Mouse (Mus musculus): Measurements from ENCODE around the gene Lin7c. TPM values are rescaled to one million over a fixed set of nuclear protein-coding genes. Genes with fewer than 3 reads are reported as not detected.

Lin7c gene
- polyA plus RNA-seq, 1 experiment from 2014 or later = 152 TPM

DNA sequence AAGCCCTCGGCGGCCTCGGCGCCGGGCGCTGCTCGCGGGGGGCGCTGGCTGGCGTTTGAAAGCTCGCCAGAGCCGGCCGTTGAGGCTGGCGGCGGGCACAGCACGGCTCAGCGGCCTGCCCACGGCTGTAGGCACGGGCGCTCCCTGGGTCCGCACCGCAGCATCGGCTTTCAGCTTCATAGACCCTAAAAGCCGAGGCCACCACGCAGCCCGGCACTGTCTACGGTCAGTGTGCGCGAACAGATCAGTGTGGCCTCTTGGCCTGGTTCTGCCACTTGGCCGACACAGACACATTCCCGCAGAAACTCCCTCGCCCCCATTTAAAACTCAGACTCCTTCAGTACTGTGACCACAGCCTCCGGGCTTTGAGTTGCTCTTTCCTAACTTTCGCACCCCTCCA is 378 bp downstream of the Lin7c start:
- Histone ChIP-seq H3K36me3 (replicated peaks) (peaks cover 19% of the 10 kb centered on the region), H3K27me3 (no peaks in the 10 kb centered on the region), H3K9me3 (no peaks in the 10 kb centered on the region), H3K4me1 (peaks cover 14% of the 10 kb centered on the region), H3K4me2 (peak overlapping the region; percentile 74), H3K9ac (peak overlapping the region; percentile 91), H3K4me3 (replicated peaks) (peak overlapping the region; percentile 91), H3K27ac (peak overlapping the region; percentile 88)
- under 1% methylated on average over 33 of the region's 34 CpGs for WGBS
- ATAC-seq (ENCODE audit: low FRiP score) = peak; percentile 84

DNA sequence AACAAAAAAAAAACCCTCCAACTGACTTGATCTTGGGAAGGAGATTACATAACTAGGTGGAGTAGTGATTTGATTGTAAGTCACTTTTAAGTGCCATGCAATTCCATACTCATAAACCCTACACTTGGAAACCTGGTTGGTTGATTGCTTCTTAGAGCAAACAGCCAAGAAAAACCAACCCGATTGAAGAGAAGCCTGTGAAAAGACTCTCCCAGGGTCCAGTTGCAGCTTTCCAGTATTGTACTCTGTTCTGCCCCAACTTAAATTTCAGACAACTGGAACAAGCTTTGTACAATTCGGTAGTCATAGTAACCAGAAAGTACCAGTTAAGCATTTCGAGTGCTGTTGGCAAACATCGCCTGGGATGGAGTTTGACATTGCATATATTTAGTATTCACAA is 818 bp downstream of the Lin7c start:
- H3K4me1 ChIP-seq = peaks cover 14% of the 10 kb centered on the region
- peak overlapping the region; percentile 74 for H3K4me2 ChIP-seq
- H3K36me3 ChIP-seq (replicated peaks) = peaks cover 24% of the 10 kb centered on the region
- WGBS = 21% methylated on average over 4 of the region's 4 CpGs
- H3K4me3 ChIP-seq (replicated peaks) = peak overlapping the region; percentile 91
- no peaks in the 10 kb centered on the region for H3K9me3 ChIP-seq
- H3K27me3 ChIP-seq = no peaks in the 10 kb centered on the region
- ATAC-seq (ENCODE audit: low FRiP score) = no peak
- peak overlapping the region; percentile 91 for H3K9ac ChIP-seq
- H3K27ac ChIP-seq = peak overlapping the region; percentile 88; the same call in 1 of the 2 replicates

DNA sequence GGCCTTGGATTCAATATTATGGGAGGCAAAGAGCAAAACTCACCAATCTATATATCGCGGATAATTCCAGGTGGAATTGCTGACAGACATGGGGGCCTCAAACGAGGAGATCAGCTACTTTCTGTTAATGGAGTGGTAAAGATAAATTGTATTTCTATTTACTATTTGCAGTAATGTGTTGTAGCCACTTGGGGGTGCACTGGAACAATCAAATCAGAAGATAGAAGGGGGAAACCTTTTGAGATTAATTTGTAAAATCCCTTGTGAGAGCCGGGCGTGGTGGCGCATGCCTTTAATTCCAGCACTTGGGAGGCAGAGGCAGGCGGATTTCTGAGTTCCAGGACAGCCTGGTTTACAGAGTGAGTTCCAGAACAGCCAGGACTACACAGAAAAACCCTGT is 5.7 kb downstream of the Lin7c start:
- Histone ChIP-seq H3K4me1 (peaks cover 14% of the 10 kb centered on the region), H3K27ac (no peak overlapping the region), H3K4me2 (no peak overlapping the region), H3K9me3 (no peaks in the 10 kb centered on the region), H3K27me3 (no peaks in the 10 kb centered on the region), H3K9ac (no peak overlapping the region), H3K4me3 (replicated peaks) (no peak overlapping the region), H3K36me3 (replicated peaks) (peaks cover 54% of the 10 kb centered on the region)
- ATAC-seq (ENCODE audit: low FRiP score) = no peak
- 86% methylated on average over 7 of the region's 7 CpGs for WGBS

DNA sequence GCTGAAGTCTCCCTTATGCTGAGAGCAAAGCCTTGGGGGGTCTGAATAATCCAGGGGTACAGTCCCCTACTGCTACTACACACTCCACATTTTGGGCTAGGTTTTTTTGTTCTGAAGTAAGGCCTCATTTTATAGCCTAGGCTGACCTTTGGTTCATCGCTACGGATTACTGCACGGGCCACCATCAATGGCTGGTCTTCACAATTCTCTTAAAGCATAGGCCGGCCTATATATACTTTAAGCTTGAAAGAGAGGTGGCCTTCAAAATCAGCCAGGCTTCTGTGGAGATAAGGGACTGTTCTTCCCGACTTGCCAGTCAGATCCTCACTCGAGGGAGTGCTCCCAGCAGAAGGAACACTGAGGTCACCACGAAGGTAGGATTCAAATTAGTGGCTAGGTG is 12.2 kb downstream of the Lin7c start:
- Histone ChIP-seq H3K36me3 (replicated peaks) (peaks cover 27% of the 10 kb centered on the region), H3K4me1 (no peaks in the 10 kb centered on the region), H3K4me2 (no peak overlapping the region), H3K4me3 (replicated peaks) (no peak overlapping the region), H3K27ac (no peak overlapping the region), H3K9me3 (no peaks in the 10 kb centered on the region), H3K9ac (no peak overlapping the region), H3K27me3 (no peaks in the 10 kb centered on the region; the same call in 1 of the 2 replicates)
- no peak for ATAC-seq (ENCODE audit: low FRiP score)
- WGBS = 80% methylated on average over 7 of the region's 7 CpGs

DNA sequence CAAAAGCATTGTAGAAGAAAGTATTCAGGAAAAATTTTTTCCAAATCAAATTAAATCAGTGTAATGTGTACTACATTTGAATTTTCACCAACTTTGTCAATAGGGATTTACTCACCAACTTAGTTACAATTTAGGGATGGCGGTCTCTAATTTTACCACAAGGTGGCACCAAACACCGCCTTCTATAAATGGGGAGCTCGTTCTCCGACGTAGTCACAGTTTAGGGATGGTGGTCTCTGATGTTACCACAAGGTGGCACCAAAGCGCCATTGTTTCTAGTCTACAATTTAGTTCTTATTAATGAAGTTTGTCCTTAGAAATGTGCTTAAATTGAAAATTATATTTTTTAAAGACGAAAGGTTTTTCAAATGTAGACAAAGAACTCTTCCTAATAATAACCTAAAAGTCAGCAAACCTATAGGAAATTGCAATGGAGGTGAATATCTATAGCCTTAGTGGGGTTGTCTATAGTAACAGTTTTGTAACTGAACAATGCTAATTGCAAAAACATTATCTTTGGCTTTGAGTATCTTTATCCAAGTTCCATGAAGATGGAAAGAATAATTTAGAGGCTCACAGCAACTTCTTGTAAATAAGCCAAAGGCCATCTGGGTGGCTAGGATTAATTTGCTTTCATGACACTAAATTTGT is 13.6 kb downstream of the Lin7c start:
- Histone ChIP-seq H3K4me1 (no peaks in the 10 kb centered on the region), H3K4me3 (replicated peaks) (no peak overlapping the region), H3K27ac (no peak overlapping the region), H3K9me3 (no peaks in the 10 kb centered on the region), H3K36me3 (replicated peaks) (peaks cover 14% of the 10 kb centered on the region), H3K4me2 (no peak overlapping the region), H3K9ac (no peak overlapping the region), H3K27me3 (no peaks in the 10 kb centered on the region; the same call in 1 of the 2 replicates)
- WGBS = 1% methylated on average over 7 of the region's 7 CpGs
- peak; percentile 79 for ATAC-seq (ENCODE audit: low FRiP score)

DNA sequence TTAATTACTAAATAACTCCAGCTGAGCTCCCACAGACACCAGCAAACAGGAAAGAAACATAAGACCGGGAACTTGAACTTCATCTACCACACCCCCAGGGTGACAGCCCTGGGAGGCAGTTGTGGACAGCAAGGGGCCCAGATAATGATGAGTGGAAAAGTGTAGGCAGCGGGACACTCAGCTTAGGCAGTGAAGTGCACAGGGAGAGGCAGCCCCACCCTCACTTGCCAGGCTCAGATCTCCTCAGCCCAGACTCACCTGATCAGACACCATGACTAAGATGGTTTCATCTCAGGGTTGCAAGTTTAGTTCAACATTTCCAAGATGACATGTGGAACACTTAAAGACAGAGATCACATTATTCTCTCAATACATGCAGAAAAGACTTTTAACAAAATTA is 18.5 kb downstream of the Lin7c start:
- Histone ChIP-seq H3K4me2 (no peak overlapping the region), H3K27me3 (peaks cover 3% of the 10 kb centered on the region; the same call in 1 of the 2 replicates), H3K36me3 (replicated peaks) (no peaks in the 10 kb centered on the region), H3K9ac (no peak overlapping the region), H3K4me1 (no peaks in the 10 kb centered on the region), H3K27ac (no peak overlapping the region), H3K9me3 (0 out of 2 replicates have a peak, but pooled peaks cover 2% of the 10 kb centered on the region), H3K4me3 (replicated peaks) (no peak overlapping the region)
- ATAC-seq (ENCODE audit: low FRiP score) = no peak
- 83% methylated on average over 2 of the region's 2 CpGs for WGBS

DNA sequence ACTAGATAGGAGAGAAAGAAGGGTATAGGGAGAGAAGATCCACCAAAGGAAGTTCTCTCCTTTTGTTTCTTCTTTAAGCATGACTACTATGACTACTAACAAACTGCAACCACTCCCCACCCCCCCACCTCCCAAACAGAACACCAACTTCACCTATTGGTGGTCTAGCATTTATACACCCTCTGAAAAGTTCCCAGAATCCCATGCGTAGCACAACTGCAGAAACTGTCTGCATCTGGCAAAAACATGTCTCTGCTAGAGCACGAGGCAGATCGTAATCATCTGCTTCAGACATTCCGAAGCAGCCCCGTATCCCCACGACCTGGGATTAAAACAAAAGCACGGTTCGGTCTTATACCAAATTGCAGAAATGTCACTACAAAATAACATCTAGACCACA is 21.6 kb downstream of the Lin7c start:
- H3K36me3 ChIP-seq (replicated peaks) = no peaks in the 10 kb centered on the region
- no peak overlapping the region for H3K4me3 ChIP-seq (replicated peaks)
- peaks cover 5% of the 10 kb centered on the region for H3K4me1 ChIP-seq
- H3K27ac ChIP-seq = no peak overlapping the region
- no peak overlapping the region for H3K9ac ChIP-seq
- no peak overlapping the region for H3K4me2 ChIP-seq
- 0 out of 2 replicates have a peak, but pooled peaks cover 3% of the 10 kb centered on the region for H3K27me3 ChIP-seq
- H3K9me3 ChIP-seq = 0 out of 2 replicates have a peak, but pooled peaks cover 2% of the 10 kb centered on the region
- 95% methylated on average over 8 of the region's 8 CpGs for WGBS
- ATAC-seq (ENCODE audit: low FRiP score) = no peak

DNA sequence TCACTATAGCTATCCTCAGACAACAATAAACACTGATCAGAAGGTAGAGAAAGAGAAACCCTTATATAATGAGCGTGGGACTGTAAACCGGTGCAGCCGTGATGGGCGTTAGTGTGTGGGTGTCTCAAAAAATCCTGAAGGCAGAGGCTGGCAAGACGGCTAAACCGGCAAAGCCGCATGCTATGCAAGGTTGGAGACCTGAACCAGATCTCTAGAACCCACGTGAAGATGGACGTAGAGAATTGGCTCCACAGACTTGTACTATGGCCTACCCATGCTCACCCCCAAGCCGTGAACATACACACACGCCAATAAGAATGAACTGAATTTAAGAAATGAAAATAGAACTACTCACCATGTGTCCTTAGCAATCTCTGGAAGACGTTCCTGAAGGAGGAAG is 22.1 kb downstream of the Lin7c start:
- ATAC-seq (ENCODE audit: low FRiP score) = no peak

DNA sequence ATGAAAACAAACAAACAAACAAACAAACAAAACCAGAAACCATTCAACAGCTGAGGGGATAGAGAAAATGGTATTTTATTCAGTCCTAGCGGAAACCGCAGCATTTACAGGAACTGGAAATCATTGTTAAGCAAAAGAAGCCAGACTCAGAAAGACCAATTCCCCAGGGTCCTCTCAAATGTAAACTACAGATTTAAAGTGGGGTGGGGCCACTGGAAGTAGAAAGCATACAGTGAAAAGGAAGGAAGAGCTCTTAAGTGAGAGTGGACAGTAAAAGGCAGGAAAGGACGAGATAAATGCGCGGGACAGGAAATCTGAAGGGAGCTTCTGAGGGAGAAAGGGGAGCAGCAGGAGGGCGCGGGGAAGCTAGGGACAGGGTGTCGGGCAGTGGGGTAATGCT is 22.6 kb downstream of the Lin7c start:
- no peak for ATAC-seq (ENCODE audit: low FRiP score)
- Histone ChIP-seq H3K27ac (no peak overlapping the region), H3K27me3 (0 out of 2 replicates have a peak, but pooled peaks cover 3% of the 10 kb centered on the region), H3K9me3 (0 out of 2 replicates have a peak, but pooled peaks cover 2% of the 10 kb centered on the region), H3K4me1 (peaks cover 7% of the 10 kb centered on the region), H3K9ac (no peak overlapping the region), H3K4me2 (no peak overlapping the region), H3K36me3 (replicated peaks) (no peaks in the 10 kb centered on the region), H3K4me3 (replicated peaks) (no peak overlapping the region)
- 82% methylated on average over 8 of the region's 8 CpGs for WGBS

More for the DNA sequence above, 22.1 kb downstream of the Lin7c start:
- no peak overlapping the region for H3K27ac ChIP-seq
- H3K9me3 ChIP-seq = 0 out of 2 replicates have a peak, but pooled peaks cover 2% of the 10 kb centered on the region
- peaks cover 5% of the 10 kb centered on the region for H3K4me1 ChIP-seq
- no peaks in the 10 kb centered on the region for H3K36me3 ChIP-seq (replicated peaks)
- WGBS = 89% methylated on average over 12 of the region's 12 CpGs
- H3K4me3 ChIP-seq (replicated peaks) = no peak overlapping the region
- H3K4me2 ChIP-seq = no peak overlapping the region
- H3K27me3 ChIP-seq = 0 out of 2 replicates have a peak, but pooled peaks cover 3% of the 10 kb centered on the region
- no peak overlapping the region for H3K9ac ChIP-seq

DNA sequence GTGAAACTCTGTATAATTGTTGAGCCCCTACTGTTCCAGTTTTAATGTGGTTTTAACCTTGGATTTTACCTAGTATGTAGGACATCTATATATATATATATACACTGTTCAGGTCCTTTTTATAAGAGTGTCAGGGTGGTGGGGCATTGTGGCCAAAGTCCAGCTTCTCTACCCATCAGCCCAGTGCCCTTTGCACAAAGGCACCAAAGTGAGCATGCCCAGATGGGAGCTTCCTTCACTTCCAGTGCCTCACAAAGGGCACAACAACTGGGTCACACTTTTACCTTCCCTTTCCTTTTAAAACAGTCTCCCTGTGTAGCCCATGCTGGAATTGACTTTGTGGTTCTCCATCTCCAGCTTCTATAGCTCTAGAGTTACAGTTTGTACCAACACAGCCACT is 23.9 kb downstream of the Lin7c start:
- H3K27ac ChIP-seq = no peak overlapping the region
- no peak overlapping the region for H3K9ac ChIP-seq
- H3K27me3 ChIP-seq = peaks cover 14% of the 10 kb centered on the region
- H3K9me3 ChIP-seq = 0 out of 2 replicates have a peak, but pooled peaks cover 2% of the 10 kb centered on the region
- no peaks in the 10 kb centered on the region for H3K36me3 ChIP-seq (replicated peaks)
- H3K4me2 ChIP-seq = no peak overlapping the region
- H3K4me3 ChIP-seq (replicated peaks) = no peak overlapping the region
- H3K4me1 ChIP-seq = peaks cover 21% of the 10 kb centered on the region
- ATAC-seq (ENCODE audit: low FRiP score) = no peak

DNA sequence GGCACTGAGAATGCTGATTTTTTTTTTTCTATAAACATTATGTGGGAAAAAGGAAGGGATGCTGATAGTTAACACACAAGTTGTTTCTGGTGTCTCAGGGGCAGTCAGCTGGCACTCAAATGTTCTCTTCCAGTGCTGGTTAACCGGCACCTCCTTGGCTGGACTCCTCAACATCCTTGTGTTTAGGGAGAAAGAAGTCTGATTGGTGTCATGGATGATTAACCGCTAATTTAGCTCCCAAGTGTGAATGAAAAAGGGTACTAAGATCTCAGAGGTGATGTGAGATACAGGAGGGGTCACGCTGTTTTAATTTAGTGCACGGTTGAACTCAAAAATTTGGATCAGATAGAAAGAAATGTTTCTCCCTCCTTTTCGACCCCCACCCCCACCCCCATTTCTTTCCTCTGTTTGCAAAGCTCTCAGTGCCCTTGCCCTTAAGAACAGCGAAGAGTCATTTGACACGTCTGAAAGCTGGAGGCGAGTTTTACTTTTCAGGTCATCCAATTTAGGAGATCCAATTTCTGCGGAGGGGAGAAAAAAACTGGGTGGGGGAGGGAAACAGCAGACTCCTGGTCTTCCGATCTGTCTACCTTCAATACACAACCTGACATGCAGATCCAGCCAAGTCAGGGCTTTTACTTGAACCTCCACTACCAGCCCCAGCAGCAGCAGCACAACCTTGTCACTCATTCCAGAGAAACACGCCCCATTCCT is 26.3 kb downstream of the Lin7c start:
- Histone ChIP-seq H3K4me2 (peak overlapping the region; percentile 88), H3K4me3 (replicated peaks) (peak overlapping the region; percentile 85), H3K27me3 (peaks cover 30% of the 10 kb centered on the region), H3K9ac (no peak overlapping the region), H3K9me3 (no peaks in the 10 kb centered on the region), H3K27ac (no peak overlapping the region), H3K36me3 (replicated peaks) (no peaks in the 10 kb centered on the region), H3K4me1 (peaks cover 21% of the 10 kb centered on the region)
- no peak for ATAC-seq (ENCODE audit: low FRiP score)
- under 1% methylated on average over 11 of the region's 11 CpGs for WGBS

DNA sequence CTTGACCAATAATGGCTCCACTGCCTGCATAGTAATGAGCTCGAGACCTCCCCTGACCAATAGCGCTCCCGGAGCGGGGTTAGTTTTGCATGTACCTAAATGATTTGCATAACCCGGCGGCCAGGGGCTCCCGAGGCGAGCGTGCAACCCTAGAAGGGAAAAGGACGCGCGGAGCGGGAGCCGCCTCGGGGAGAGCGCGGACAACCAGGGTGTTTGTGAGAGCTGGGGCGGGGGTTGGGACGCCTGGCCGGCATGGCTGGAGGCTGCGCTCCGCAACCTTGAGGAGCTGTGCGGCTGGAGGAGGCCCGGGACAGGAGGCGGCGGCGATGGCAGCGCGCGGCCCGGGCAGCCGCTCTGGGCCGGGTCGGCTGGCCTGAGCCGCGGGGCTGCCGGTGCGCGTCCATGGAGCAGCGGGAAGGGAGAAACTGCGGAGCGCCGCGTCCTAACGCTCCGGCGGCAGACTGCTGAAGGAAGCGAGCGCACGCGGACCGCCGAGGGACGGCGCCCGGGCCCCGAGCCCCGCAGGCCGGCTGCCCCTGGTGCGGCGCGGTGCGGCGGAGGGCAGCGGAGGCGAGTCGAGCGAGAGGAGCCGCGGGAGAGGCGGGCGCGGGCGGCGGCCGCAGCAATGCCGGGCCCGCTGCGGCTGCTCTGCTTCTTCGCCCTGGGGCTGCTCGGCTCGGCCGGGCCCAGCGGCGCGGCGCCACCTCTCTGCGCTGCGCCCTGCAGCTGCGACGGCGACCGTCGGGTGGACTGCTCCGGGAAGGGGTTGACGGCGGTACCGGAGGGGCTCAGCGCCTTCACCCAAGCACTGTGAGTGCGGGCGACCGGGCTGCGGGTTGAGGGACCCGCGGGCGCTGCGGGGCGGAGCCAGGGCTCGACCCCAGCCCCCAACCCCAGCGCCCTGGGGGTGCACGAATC is 27.1 kb downstream of the Lin7c start, which contains the start of gene Lgr4:
Gene Lgr4, plus strand, starts transcription at position 152 of the 918 bp plus-strand sequence.
- WGBS = under 1% methylated on average over 85 of the region's 111 CpGs
- Histone ChIP-seq H3K4me3 (replicated peaks) (peak within 1 kb of the TSS; percentile 85), H3K27me3 (peaks cover 30% of the 10 kb centered on the region), H3K4me2 (peak within 1 kb of the TSS; percentile 88), H3K27ac (peak within 1 kb of the TSS; percentile 96), H3K9me3 (no peaks in the 10 kb centered on the region), H3K36me3 (replicated peaks) (no peaks in the 10 kb centered on the region), H3K4me1 (peaks cover 21% of the 10 kb centered on the region), H3K9ac (peak within 1 kb of the TSS; percentile 86)
- ATAC-seq (ENCODE audit: low FRiP score) = peak; percentile 98

Measured in forebrain, embryonic 12.5 days (tissue).